Mouse (Mus musculus): ENCODE measurements around the gene F8a. TPM values are rescaled to one million over a fixed set of nuclear protein-coding genes. Genes with fewer than 3 reads are reported as not detected.
A peak's percentile ranks its signal among the peaks of the same experiment; 100 is the strongest.
"Not testable (repeated sequence)": the region's sequence is repeated elsewhere in the genome, so short reads cannot be mapped to it uniquely, and the experiment has no call there.

Gene F8a
- total and polyA plus RNA-seq, 3 experiments, result 4.9 to 5.0 (median 4.9) TPM

DNA sequence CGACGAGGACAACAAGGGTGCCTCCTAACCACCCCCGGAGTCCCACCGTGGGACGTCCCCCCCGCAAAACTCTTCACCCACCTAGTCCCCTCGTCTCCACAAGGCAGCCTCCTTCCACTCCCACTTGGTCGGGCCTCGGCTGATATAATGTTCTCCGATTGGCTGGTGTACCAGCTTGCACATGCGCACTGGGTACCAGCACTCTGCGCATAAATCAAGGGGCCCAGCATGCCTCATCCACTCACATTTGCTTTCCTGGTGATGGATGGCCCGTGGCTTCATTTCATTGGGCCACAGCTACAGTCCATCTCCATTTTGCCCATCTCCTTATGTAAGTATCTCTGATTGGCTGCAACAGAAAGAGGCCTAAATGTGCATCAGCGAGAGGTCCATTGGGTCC is 37.2 kb downstream of the F8a start, which contains the start of gene Xlr3c:
Gene Xlr3c, minus strand, starts transcription at position 121 of the 400 bp plus-strand sequence.
- H3K27me3 ChIP-seq (replicated peaks); H3K4me2 ChIP-seq (ENCODE audit: insufficient read depth, low read depth, poor library complexity, severe bottlenecking); in situ Hi-C loops (cut with MboI; ENCODE audit: low pct_ligation_motif_present, low pct_unique_long_range_greater_than_20kb, low sequenced_read_pairs); H3K4me3 ChIP-seq (replicated peaks in 1 of 3; ENCODE audit: low read depth in 2 of 3, low read length in 2 of 3, poor library complexity in 1 of 3); H3K9ac ChIP-seq (ENCODE audit: insufficient read depth, low read depth); H3K9me3 ChIP-seq (replicated peaks; ENCODE audit: low read length); H3K4me1 ChIP-seq (ENCODE audit: control insufficient read depth in 1 of 2, insufficient read depth in 2 of 2); H3K27ac ChIP-seq (ENCODE audit: insufficient read depth, low read depth); dilution Hi-C loops (cut with MboI; ENCODE audit: extremely low pct_ligation_motif_present, extremely low pct_unique_long_range_greater_than_20kb, low sequenced_read_pairs); DNase-seq (ENCODE audit: extremely low read depth); H3K36me3 ChIP-seq (replicated peaks in 1 of 2; ENCODE audit: control insufficient read depth in 1 of 2, insufficient read depth in 1 of 2, low read length in 1 of 2); H3K79me2 ChIP-seq (replicated peaks; ENCODE audit: control insufficient read depth, extremely low read depth, insufficient read depth, poor library complexity, severe bottlenecking): not testable (repeated sequence)
- TF ChIP-seq NRF1 (IDR thresholded peaks at IDR 0.05; ENCODE audit: low read depth, low read length) (peak; percentile 77), POLR2A (IDR thresholded peaks at IDR 0.05; ENCODE audit: low read depth, low read length) (peak; percentile 22; the same call in 1 of the 2 replicates)

Other genes starting within 250 kb of the F8a start
Only the 20 nearest of the 21 such genes appear.
- gene Pnma5, start 191.2 kb upstream of the F8a start, total RNA-seq (2012; rRNA removed), result 0.08 TPM in 1 of 2 replicates, not detected in the other
- gene Pnma5, start 191.2 kb upstream of the F8a start, total RNA-seq (2014; rRNA removed), result 0.07 TPM in 1 of 2 replicates, not detected in the other
- 0.38 TPM in 1 of 2 replicates, not detected in the other for gene Pnma5, start 191.2 kb upstream of the F8a start, polyA plus RNA-seq (2012; ENCODE audit: insufficient read length, low read depth)
- not detected in 2 replicates for gene Pnma3, start 163.5 kb upstream of the F8a start, total RNA-seq (2012; rRNA removed)
- gene Pnma3, start 163.5 kb upstream of the F8a start, total RNA-seq (2014; rRNA removed), result not detected in 2 replicates
- gene Pnma3, start 163.5 kb upstream of the F8a start, polyA plus RNA-seq (2012; ENCODE audit: insufficient read length, low read depth), result not detected in 2 replicates
- 1.3 and 2.3 TPM in 2 replicates for gene Xlr4a, start 145.8 kb upstream of the F8a start, total RNA-seq (2012; rRNA removed)
- 0.39 and 1.7 TPM in 2 replicates for gene Xlr4a, start 145.8 kb upstream of the F8a start, total RNA-seq (2014; rRNA removed)
- 0.95 TPM in 1 of 2 replicates, not detected in the other for gene Xlr4a, start 145.8 kb upstream of the F8a start, polyA plus RNA-seq (2012; ENCODE audit: insufficient read length, low read depth)
- gene Xlr3a, start 131.2 kb upstream of the F8a start, total RNA-seq (2012; rRNA removed), result 18.5 and 24.1 TPM in 2 replicates
- gene Xlr3a, start 131.2 kb upstream of the F8a start, total RNA-seq (2014; rRNA removed), result 18.1 and 19.5 TPM in 2 replicates
- 10.5 and 13.6 TPM in 2 replicates for gene Xlr3a, start 131.2 kb upstream of the F8a start, polyA plus RNA-seq (2012; ENCODE audit: insufficient read length, low read depth)
- 0.17 and 0.55 TPM in 2 replicates for gene Gm14685, start 111.2 kb upstream of the F8a start, total RNA-seq (2012; rRNA removed)
- 0.47 and 0.59 TPM in 2 replicates for gene Gm14685, start 111.2 kb upstream of the F8a start, total RNA-seq (2014; rRNA removed)
- 1.1 and 1.5 TPM in 2 replicates for gene Gm14685, start 111.2 kb upstream of the F8a start, polyA plus RNA-seq (2012; ENCODE audit: insufficient read length, low read depth)
- gene Xlr5b, start 79.5 kb upstream of the F8a start, total RNA-seq (2012; rRNA removed), result not detected in 2 replicates
- gene Xlr5b, start 79.5 kb upstream of the F8a start, total RNA-seq (2014; rRNA removed), result not detected in 2 replicates
- not detected in 2 replicates for gene Xlr5b, start 79.5 kb upstream of the F8a start, polyA plus RNA-seq (2012; ENCODE audit: insufficient read length, low read depth)
- gene DXBay18, start 78.8 kb upstream of the F8a start, total RNA-seq (2012; rRNA removed), result 0.08 and 0.21 TPM in 2 replicates
- 0.15 TPM in 1 of 2 replicates, not detected in the other for gene DXBay18, start 78.8 kb upstream of the F8a start, total RNA-seq (2014; rRNA removed)
- 0.43 TPM in 1 of 2 replicates, not detected in the other for gene DXBay18, start 78.8 kb upstream of the F8a start, polyA plus RNA-seq (2012; ENCODE audit: insufficient read length, low read depth)
- not detected in 2 replicates for gene Spin2d, start 51.3 kb upstream of the F8a start, total RNA-seq (2012; rRNA removed)
- gene Spin2d, start 51.3 kb upstream of the F8a start, total RNA-seq (2014; rRNA removed), result not detected in 2 replicates
- gene Spin2d, start 51.3 kb upstream of the F8a start, polyA plus RNA-seq (2012; ENCODE audit: insufficient read length, low read depth), result not detected in 2 replicates
- 3.1 and 3.4 TPM in 2 replicates for gene Xlr3b, start 36.1 kb upstream of the F8a start, total RNA-seq (2012; rRNA removed)
- gene Xlr3b, start 36.1 kb upstream of the F8a start, total RNA-seq (2014; rRNA removed), result 2.3 and 3.7 TPM in 2 replicates
- gene Xlr3b, start 36.1 kb upstream of the F8a start, polyA plus RNA-seq (2012; ENCODE audit: insufficient read length, low read depth), result 1.4 and 1.8 TPM in 2 replicates
- gene Xlr4b, start 14.0 kb upstream of the F8a start, total RNA-seq (2012; rRNA removed), result 29.5 and 36.0 TPM in 2 replicates
- gene Xlr4b, start 14.0 kb upstream of the F8a start, total RNA-seq (2014; rRNA removed), result 107 and 126 TPM in 2 replicates
- 65.7 and 68.6 TPM in 2 replicates for gene Xlr4b, start 14.0 kb upstream of the F8a start, polyA plus RNA-seq (2012; ENCODE audit: insufficient read length, low read depth)
- 35.6 and 38.0 TPM in 2 replicates for gene Xlr4c, start 14.8 kb downstream of the F8a start, total RNA-seq (2012; rRNA removed)
- gene Xlr4c, start 14.8 kb downstream of the F8a start, total RNA-seq (2014; rRNA removed), result 75.0 and 97.6 TPM in 2 replicates
- gene Xlr4c, start 14.8 kb downstream of the F8a start, polyA plus RNA-seq (2012; ENCODE audit: insufficient read length, low read depth), result 61.1 and 67.8 TPM in 2 replicates
- 12.7 and 12.9 TPM in 2 replicates for gene Xlr3c, start 37.1 kb downstream of the F8a start, total RNA-seq (2012; rRNA removed)
- gene Xlr3c, start 37.1 kb downstream of the F8a start, total RNA-seq (2014; rRNA removed), result 4.5 and 6.0 TPM in 2 replicates
- 2.3 and 3.9 TPM in 2 replicates for gene Xlr3c, start 37.1 kb downstream of the F8a start, polyA plus RNA-seq (2012; ENCODE audit: insufficient read length, low read depth)
- not detected in 2 replicates for gene Xlr5a, start 64.7 kb downstream of the F8a start, total RNA-seq (2012; rRNA removed)
- gene Xlr5a, start 64.7 kb downstream of the F8a start, total RNA-seq (2014; rRNA removed), result 0.20 TPM in 1 of 2 replicates, not detected in the other
- not detected in 2 replicates for gene Xlr5a, start 64.7 kb downstream of the F8a start, polyA plus RNA-seq (2012; ENCODE audit: insufficient read length, low read depth)
- 0.13 and 0.17 TPM in 2 replicates for gene Xlr5c, start 64.7 kb downstream of the F8a start, total RNA-seq (2012; rRNA removed)
- 0.16 and 0.38 TPM in 2 replicates for gene Xlr5c, start 64.7 kb downstream of the F8a start, total RNA-seq (2014; rRNA removed)
- gene Xlr5c, start 64.7 kb downstream of the F8a start, polyA plus RNA-seq (2012; ENCODE audit: insufficient read length, low read depth), result 0.51 and 0.63 TPM in 2 replicates
- not detected in 2 replicates for gene Gm45015, start 108.5 kb downstream of the F8a start, total RNA-seq (2012; rRNA removed)
- gene Gm45015, start 108.5 kb downstream of the F8a start, total RNA-seq (2014; rRNA removed), result not detected in 2 replicates
- gene Gm45015, start 108.5 kb downstream of the F8a start, polyA plus RNA-seq (2012; ENCODE audit: insufficient read length, low read depth), result not detected in 2 replicates
- gene Zfp275, start 114.3 kb downstream of the F8a start, total RNA-seq (2012; rRNA removed), result 15.5 and 16.1 TPM in 2 replicates
- 19.1 and 19.9 TPM in 2 replicates for gene Zfp275, start 114.3 kb downstream of the F8a start, total RNA-seq (2014; rRNA removed)
- 15.1 and 17.9 TPM in 2 replicates for gene Zfp275, start 114.3 kb downstream of the F8a start, polyA plus RNA-seq (2012; ENCODE audit: insufficient read length, low read depth)
- gene Gm18336, start 170.4 kb downstream of the F8a start, total RNA-seq (2012; rRNA removed), result not detected in 2 replicates
- gene Gm18336, start 170.4 kb downstream of the F8a start, total RNA-seq (2014; rRNA removed), result not detected in 2 replicates
- gene Gm18336, start 170.4 kb downstream of the F8a start, polyA plus RNA-seq (2012; ENCODE audit: insufficient read length, low read depth), result not detected in 2 replicates
- 0.04 TPM in 2 replicates for gene Zfp92, start 182.8 kb downstream of the F8a start, total RNA-seq (2012; rRNA removed)
- gene Zfp92, start 182.8 kb downstream of the F8a start, total RNA-seq (2014; rRNA removed), result not detected in 2 replicates
- gene Zfp92, start 182.8 kb downstream of the F8a start, polyA plus RNA-seq (2012; ENCODE audit: insufficient read length, low read depth), result not detected in 2 replicates
- not detected in 2 replicates for gene Trex2, start 207.1 kb downstream of the F8a start, total RNA-seq (2012; rRNA removed)
- gene Trex2, start 207.1 kb downstream of the F8a start, total RNA-seq (2014; rRNA removed), result not detected in 2 replicates
- gene Trex2, start 207.1 kb downstream of the F8a start, polyA plus RNA-seq (2012; ENCODE audit: insufficient read length, low read depth), result not detected in 2 replicates
- gene Haus7, start 230.8 kb downstream of the F8a start, total RNA-seq (2012; rRNA removed), result 32.9 and 41.3 TPM in 2 replicates
- 34.9 and 36.8 TPM in 2 replicates for gene Haus7, start 230.8 kb downstream of the F8a start, total RNA-seq (2014; rRNA removed)
- gene Haus7, start 230.8 kb downstream of the F8a start, polyA plus RNA-seq (2012; ENCODE audit: insufficient read length, low read depth), result 34.2 and 41.0 TPM in 2 replicates